In genomic region chr12:33344970-33345772, GRCm38 (mm10) we compare ENCODE assay signal across 9 mouse cellular contexts. TPM values are rescaled to one million over a fixed set of nuclear protein-coding genes. Genes with fewer than 3 reads are reported as not detected.
DNase-seq lines count a peak whose midpoint lies in the region; ATAC-seq lines count a peak whose summit lies in the region.
"Had no signal": no experiment of that assay in that cellular context is flagged by ENCODE, and none has a peak within 500 bp of the region (broad histone marks: within the 10 kb centered on the region; RNA-seq: fewer than 3 reads in every experiment).

No protein-coding gene starts in this region.

- peak; percentile 46 to 69 for DNase-seq in left cerebral cortex, adult 18-20 months (ENCODE audit: low spot score in 2 of 2)
- DNase-seq in left cerebral cortex, postnatal 4 days: no peak
- DNase-seq in liver, embryonic 11.5 days (ENCODE audit: low spot score): no peak
- DNase-seq in right cerebral cortex, postnatal 25 days: peak; percentile 57
- DNase-seq in testis, postnatal 14 days (ENCODE audit: low spot score): no peak
- no peak for DNase-seq in cerebellum, adult 18-20 months
- DNase-seq in kidney, adult 8-10 months: no peak

- H3K27ac ChIP-seq in forebrain, embryonic 13.5 days: peak overlapping the region; percentile 61; the same call in 1 of the 2 replicates
- no peak overlapping the region for H3K27ac ChIP-seq in liver, embryonic 11.5 days (ENCODE audit: low read depth, low read length)

- peaks cover 46% of the 10 kb centered on the region for H3K4me1 ChIP-seq in forebrain, embryonic 13.5 days
- H3K4me1 ChIP-seq in liver, embryonic 11.5 days (replicated peaks; ENCODE audit: control insufficient read depth, insufficient read depth, low read length): peaks cover 5% of the 10 kb centered on the region; the same call in 1 of the 2 replicates

- H3K27me3 ChIP-seq in forebrain, embryonic 13.5 days: peaks cover 12% of the 10 kb centered on the region; the same call in 1 of the 2 replicates
- H3K27me3 ChIP-seq in liver, embryonic 11.5 days (replicated peaks; ENCODE audit: control insufficient read depth, insufficient read depth, low read length): no peaks in the 10 kb centered on the region

- 0 out of 2 replicates have a peak, but pooled peaks have one; percentile 11 for ATAC-seq in forebrain, embryonic 13.5 days
- no peak for ATAC-seq in liver, embryonic 11.5 days (replicated peaks; ENCODE audit: low FRiP score)

- intact Hi-C loops in left cerebral cortex, postnatal 4 days (cut with DNase I): no loop called here

- H3K4me3 ChIP-seq in forebrain, embryonic 13.5 days: peak overlapping the region; percentile 25
- no peak overlapping the region for H3K4me3 ChIP-seq in liver, embryonic 11.5 days (ENCODE audit: low read depth, low read length)

- no peaks in the 10 kb centered on the region for H3K36me3 ChIP-seq in forebrain, embryonic 13.5 days (ENCODE audit: poor library complexity, severe bottlenecking)
- peaks cover 18% of the 10 kb centered on the region for H3K36me3 ChIP-seq in liver, embryonic 11.5 days (ENCODE audit: control insufficient read depth, insufficient read depth, low read length)

- WGBS in forebrain, embryonic 13.5 days: 10% methylated on average over 25 of the region's 25 CpGs
- WGBS in liver, embryonic 11.5 days: 56% methylated on average over 25 of the region's 25 CpGs

- no peaks in the 10 kb centered on the region for H3K9me3 ChIP-seq in forebrain, embryonic 13.5 days (replicated peaks)
- H3K9me3 ChIP-seq in liver, embryonic 11.5 days (ENCODE audit: control insufficient read depth, low read length): peaks cover 3% of the 10 kb centered on the region; the same call in 1 of the 2 replicates

- peak overlapping the region; percentile 57 for H3K4me2 ChIP-seq in forebrain, embryonic 13.5 days
- H3K4me2 ChIP-seq in liver, embryonic 11.5 days: peak overlapping the region; percentile 47

- H3K9ac ChIP-seq in forebrain, embryonic 13.5 days: peak overlapping the region; percentile 59
- H3K9ac ChIP-seq in liver, embryonic 11.5 days (ENCODE audit: low read depth, low read length): no peak overlapping the region

RNA-seq across cellular contexts. Expression of gene Efcab10, which starts 49.5 kb away (rescaled TPM):
- 1 to 10 TPM; 3.3 to 4.3 TPM for total RNA-seq in left cerebral cortex, adult 18-20 months (2021)
- 1 to 10 TPM in 1 of 2 experiments, under 1 TPM in 1; 0.82 to 1.5 TPM for total RNA-seq in left cerebral cortex, postnatal 4 days (2021)
- polyA plus RNA-seq in forebrain, embryonic 13.5 days (2015; fragmentation: Nextera tagmentation; extraction: Ambion mirVana): 1.0 and 1.6 TPM in 2 replicates
- not detected in 2 replicates for polyA plus RNA-seq in liver, embryonic 11.5 days (2014; fragmentation: Nextera tagmentation; extraction: Ambion mirVana)
- polyA plus RNA-seq: small intestine, adult 2 months had no signal

Comparison
In these comparisons a context has a peak if more than half of its experiments do, and no peak if none do; other contexts are left out.
1. DNase-seq: peak in left cerebral cortex, adult 18-20 months (2 of 2) and right cerebral cortex, postnatal 25 days (single experiment); none in left cerebral cortex, postnatal 4 days (single experiment), liver, embryonic 11.5 days (single experiment), testis, postnatal 14 days (single experiment), cerebellum, adult 18-20 months (0 of 2) and kidney, adult 8-10 months (0 of 2).